Mouse (Mus musculus) spleen, adult 2 months (tissue): ENCODE results near the gene Prkaca.

Experiments
- CTCF ChIP-seq: fragments of 200-500 bp; IDR thresholded peaks from 2 replicates; pipeline ENCODE4 v1.5.1; 2011; ENCODE audit warnings: mild to moderate bottlenecking, inconsistent platforms; ENCODE audit not compliant: insufficient read depth, insufficient read length, insufficient replicate concordance; ENCODE audit errors: extremely low read depth
- POLR2A ChIP-seq: fragments of 200-500 bp; IDR thresholded peaks from 2 replicates; pipeline ENCODE4 v1.6.1; 2011; ENCODE audit warnings: low read depth, low read length, inconsistent platforms

DNA sequence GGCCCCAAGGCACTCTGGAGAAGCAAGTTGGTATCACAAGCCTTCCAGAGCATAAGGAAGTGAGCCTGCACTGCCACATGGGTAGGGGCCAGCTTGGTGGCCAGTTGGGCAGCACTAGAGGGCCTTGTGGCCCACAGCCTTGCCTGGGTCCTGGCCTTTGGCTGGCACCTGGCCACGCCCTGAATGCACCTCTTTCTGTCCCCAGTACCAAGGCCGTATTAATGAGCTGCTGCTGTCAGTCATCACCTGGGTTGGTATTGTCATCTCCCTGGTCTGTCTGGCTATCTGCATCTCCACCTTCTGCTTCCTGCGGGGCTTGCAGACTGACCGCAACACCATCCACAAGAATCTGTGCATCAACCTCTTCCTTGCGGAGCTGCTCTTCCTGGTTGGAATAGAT, 38.6 kb upstream of the Prkaca start:
- TF ChIP-seq POLR2A (no peak), CTCF (no peak)
